Mouse (Mus musculus): ENCODE measurements around the gene Rab3c.

DNA sequence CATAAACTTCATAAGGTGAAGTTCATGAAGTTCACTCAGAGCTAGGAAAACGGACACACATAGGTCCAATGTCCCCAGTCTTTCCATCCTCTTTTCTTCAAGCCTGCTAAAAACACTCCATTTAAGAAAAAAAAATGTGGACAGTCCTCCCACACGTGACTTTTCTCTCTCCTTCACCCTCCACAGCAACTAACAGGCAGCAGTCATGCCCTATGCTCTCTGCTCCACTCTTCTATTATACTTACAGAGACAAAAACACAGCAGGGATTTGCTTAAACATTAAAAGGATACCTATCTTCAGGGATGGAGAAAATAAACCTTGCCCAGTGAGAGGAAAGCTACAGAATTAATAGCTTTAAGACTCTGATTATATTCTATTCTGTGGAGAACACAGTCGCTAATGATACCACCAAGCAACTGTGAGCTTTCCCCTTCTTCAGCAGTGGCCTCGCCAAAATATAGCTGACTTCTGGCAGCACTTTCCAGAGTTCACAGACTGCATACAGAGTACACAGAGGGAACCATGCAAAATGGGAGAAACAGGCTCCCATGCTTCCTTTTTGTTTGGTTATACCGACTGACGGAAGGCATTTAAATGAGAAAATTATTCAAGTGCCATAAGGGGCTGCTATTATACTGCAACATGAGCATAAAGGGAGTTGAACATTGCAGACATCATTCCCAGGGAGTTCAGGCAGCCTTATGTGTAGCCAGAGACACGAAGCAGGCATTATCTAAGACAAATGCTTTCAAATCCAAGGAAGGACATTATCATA is 165.7 kb downstream of the Rab3c start:
- no peak for TF ChIP-seq CTCF (IDR thresholded peaks at IDR 0.05; ENCODE audit: insufficient read depth, low read length)
- no peak for TF ChIP-seq POLR2A (IDR thresholded peaks at IDR 0.05; ENCODE audit: borderline replicate concordance, extremely low read depth, low read depth, low read length)
